Mouse (Mus musculus) intestine, postnatal 0 days (tissue): ENCODE results near the gene Hdgf. TPM values are rescaled to one million over a fixed set of nuclear protein-coding genes. Genes with fewer than 3 reads are reported as not detected.
"Not testable (repeated sequence)": the region's sequence is repeated elsewhere in the genome, so short reads cannot be mapped to it uniquely, and the experiment has no call there.

ENCODE experiments used
- ATAC-seq: fragments of 200-750 bp; cut with Nextera tagmentation; 2 replicates; pipeline ENCODE4 v1.8.0; 2017; ENCODE audit warnings: mild to moderate bottlenecking, moderate TSS enrichment, moderate library complexity
- H3K27ac ChIP-seq: fragments of 300-500 bp; sonication (generic); 2 replicates; pipeline ENCODE4 v1.5.1; 2014; ENCODE audit warnings: mild to moderate bottlenecking, low read depth, low read length, moderate library complexity
- H3K27me3 ChIP-seq: fragments of 300-500 bp; sonication (generic); replicated peaks from 2 replicates; pipeline ENCODE4 v1.6.1; 2014; ENCODE audit warnings: low read length, mixed read lengths; ENCODE audit not compliant: control insufficient read depth, insufficient read depth
- H3K36me3 ChIP-seq: fragments of 300-500 bp; sonication (generic); 2 replicates; pipeline ENCODE4 v1.6.1; 2014; ENCODE audit warnings: mild to moderate bottlenecking, moderate library complexity; ENCODE audit not compliant: control insufficient read depth, insufficient read depth
- H3K4me1 ChIP-seq: fragments of 300-500 bp; sonication (generic); replicated peaks from 2 replicates; pipeline ENCODE4 v1.6.1; 2014; ENCODE audit warnings: antibody characterized with exemption, low read length, mixed read lengths; ENCODE audit not compliant: control insufficient read depth, insufficient read depth
- H3K4me2 ChIP-seq: fragments of 300-500 bp; sonication (generic); replicated peaks from 2 replicates; pipeline ENCODE4 v1.6.1; 2014; ENCODE audit warnings: low read depth, mild to moderate bottlenecking, moderate library complexity
- H3K4me3 ChIP-seq: fragments of 300-500 bp; sonication (generic); 2 replicates; pipeline ENCODE4 v1.5.1; 2014; ENCODE audit warnings: low read depth, low read length
- H3K9ac ChIP-seq: fragments of 300-500 bp; sonication (generic); 2 replicates; pipeline ENCODE4 v1.6.1; 2014; ENCODE audit warnings: mild to moderate bottlenecking, low read depth, low read length
- H3K9me3 ChIP-seq: fragments of 300-500 bp; sonication (generic); 2 replicates; pipeline ENCODE4 v1.6.1; 2016; ENCODE audit warnings: mixed run types; ENCODE audit not compliant: control insufficient read depth
- CTCF ChIP-seq: sonication (generic); IDR thresholded peaks from 2 replicates; pipeline ENCODE4 v1.5.1; 2016; ENCODE audit warnings: low read depth, mild to moderate bottlenecking, control low read depth, antibody characterized with exemption, moderate library complexity
- WGBS: fragments of 180-500 bp; shearing (Covaris S2); extraction: QIAGEN DNeasy Blood & Tissue Kit; methylation state at CpG from one replicate; pipeline ENCODE4 v1.1.7; 2014; 5-methylcytosine and 5-hydroxymethylcytosine counted together
- polyA plus RNA-seq: library from polyadenylated mRNA; unstranded; fragments of >200 nt; fragmentation: Nextera tagmentation; extraction: Ambion mirVana; gene quantifications from 2 replicates; pipeline ENCODE4 v1.2.1, GENCODE M21; 2015

The Hdgf gene
- polyA plus RNA-seq, 1 experiment from 2014 or later, result 93.8 TPM

- Histone ChIP-seq H3K27ac (peak overlapping the region; percentile 71), H3K4me1 (0 out of 2 replicates have a peak, but pooled peaks cover 4% of the 10 kb centered on the region), H3K4me3 (peak overlapping the region; percentile 84), H3K36me3 (peaks cover 6% of the 10 kb centered on the region; the same call in 1 of the 2 replicates), H3K9me3 (no peaks in the 10 kb centered on the region), H3K4me2 (peak overlapping the region; percentile 89), H3K9ac (peak overlapping the region; percentile 88), H3K27me3 (no peaks in the 10 kb centered on the region)
- ATAC-seq, result peak; percentile 3; the same call in 1 of the 2 replicates
- WGBS, result under 1% methylated on average over 28 of the region's 28 CpGs
- peak; percentile 9; the same call in 1 of the 2 replicates for TF ChIP-seq CTCF
These were observed 21.3 kb upstream of the Hdgf start for GRCm38 (mm10) chr3:87884708-87885251.

- peak; percentile 97 for ATAC-seq
- Histone ChIP-seq H3K9ac (peak within 1 kb of the TSS; percentile 88), H3K27ac (peak within 1 kb of the TSS; percentile 71), H3K36me3 (peaks cover 4% of the 10 kb centered on the region; the same call in 1 of the 2 replicates), H3K4me1 (0 out of 2 replicates have a peak, but pooled peaks cover 4% of the 10 kb centered on the region), H3K27me3 (no peaks in the 10 kb centered on the region), H3K9me3 (no peaks in the 10 kb centered on the region), H3K4me3 (peak within 1 kb of the TSS; percentile 84), H3K4me2 (peak within 1 kb of the TSS; percentile 89)
- peak; percentile 27; the same call in 1 of the 2 replicates for TF ChIP-seq CTCF
- WGBS, result 0% methylated on average over 33 of the region's 33 CpGs
These were observed 20.7 kb upstream of the Hdgf start, which contains the start of gene Prcc for GRCm38 (mm10) chr3:87885281-87886003. Gene Prcc, minus strand, starts transcription at chr3:87885608.

GRCm38 (mm10) chr3:87886004-87886365 lies 20.1 kb upstream of the Hdgf start:
- no peak for ATAC-seq
- Histone ChIP-seq H3K9ac (no peak overlapping the region), H3K4me2 (peak overlapping the region; percentile 55), H3K4me1 (0 out of 2 replicates have a peak, but pooled peaks cover 4% of the 10 kb centered on the region), H3K27me3 (no peaks in the 10 kb centered on the region), H3K27ac (no peak overlapping the region), H3K36me3 (no peaks in the 10 kb centered on the region), H3K4me3 (peak overlapping the region; percentile 84), H3K9me3 (no peaks in the 10 kb centered on the region)
- no peak for TF ChIP-seq CTCF
- WGBS, result 12% methylated on average over 10 of the region's 10 CpGs

GRCm38 (mm10) chr3:87886416-87886815 lies 19.7 kb upstream of the Hdgf start:
- 88% methylated on average over 6 of the region's 6 CpGs for WGBS
- Histone ChIP-seq H3K4me3 (no peak overlapping the region), H3K9ac (no peak overlapping the region), H3K4me2 (peak overlapping the region; percentile 55; the same call in 1 of the 2 replicates), H3K27ac (no peak overlapping the region), H3K4me1 (0 out of 2 replicates have a peak, but pooled peaks cover 4% of the 10 kb centered on the region), H3K27me3 (no peaks in the 10 kb centered on the region), H3K36me3 (no peaks in the 10 kb centered on the region), H3K9me3 (no peaks in the 10 kb centered on the region)
- TF ChIP-seq CTCF, result no peak
- no peak for ATAC-seq

GRCm38 (mm10) chr3:87887400-87887799 lies 18.7 kb upstream of the Hdgf start:
- not testable (repeated sequence) for H3K4me2 ChIP-seq, H3K36me3 ChIP-seq, H3K4me1 ChIP-seq, ATAC-seq, H3K9ac ChIP-seq, H3K9me3 ChIP-seq, H3K27me3 ChIP-seq, H3K27ac ChIP-seq, H3K4me3 ChIP-seq
- 89% methylated on average over 4 of the region's 4 CpGs for WGBS
- peak; percentile 41 for TF ChIP-seq CTCF

- H3K4me3 ChIP-seq, result no peak overlapping the region
- H3K9ac ChIP-seq, result no peak overlapping the region
- no peak overlapping the region for H3K4me2 ChIP-seq
- H3K27ac ChIP-seq, result no peak overlapping the region
- 62% methylated on average over 3 of the region's 3 CpGs for WGBS
- no peak for ATAC-seq
- H3K4me1 ChIP-seq, result no peaks in the 10 kb centered on the region
- H3K9me3 ChIP-seq, result no peaks in the 10 kb centered on the region
- H3K27me3 ChIP-seq, result no peaks in the 10 kb centered on the region
- H3K36me3 ChIP-seq, result no peaks in the 10 kb centered on the region
- TF ChIP-seq CTCF, result no peak
These were observed 14.6 kb upstream of the Hdgf start for GRCm38 (mm10) chr3:87891481-87891880.
